Mouse (Mus musculus): Measurements from ENCODE around the gene Enpp6.

Gene Enpp6

DNA sequence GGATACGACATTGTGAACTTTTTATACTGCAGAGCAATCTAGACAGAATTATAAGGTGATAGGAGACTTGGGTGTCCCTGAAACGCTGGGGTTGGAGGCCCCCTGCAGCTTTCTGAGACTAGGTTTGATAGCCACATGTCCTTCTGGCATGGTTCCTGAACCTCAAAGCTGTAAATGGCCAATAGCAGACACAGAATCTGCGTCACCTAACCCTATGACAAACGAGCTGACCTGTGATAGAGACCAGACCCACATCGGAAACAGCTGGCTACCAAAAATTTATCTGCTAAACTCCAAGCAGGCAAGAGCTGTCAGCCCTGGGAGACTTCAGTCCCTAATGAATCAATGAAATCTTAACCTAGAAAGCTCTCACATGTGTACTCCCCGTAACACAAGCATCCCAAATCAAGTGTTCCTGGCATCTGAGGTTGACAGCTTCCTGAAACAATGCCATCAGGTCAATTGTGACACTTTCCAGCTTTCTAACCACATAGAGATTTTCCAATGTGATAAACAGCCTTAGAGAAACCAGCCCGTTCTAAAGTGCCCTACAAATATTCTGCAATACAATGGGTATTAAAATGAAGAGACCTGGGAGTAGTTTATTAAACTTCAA lies 74.5 kb downstream of the Enpp6 start:
- peak; percentile 52 for DNase-seq (ENCODE audit: low read depth, low spot score)

DNA sequence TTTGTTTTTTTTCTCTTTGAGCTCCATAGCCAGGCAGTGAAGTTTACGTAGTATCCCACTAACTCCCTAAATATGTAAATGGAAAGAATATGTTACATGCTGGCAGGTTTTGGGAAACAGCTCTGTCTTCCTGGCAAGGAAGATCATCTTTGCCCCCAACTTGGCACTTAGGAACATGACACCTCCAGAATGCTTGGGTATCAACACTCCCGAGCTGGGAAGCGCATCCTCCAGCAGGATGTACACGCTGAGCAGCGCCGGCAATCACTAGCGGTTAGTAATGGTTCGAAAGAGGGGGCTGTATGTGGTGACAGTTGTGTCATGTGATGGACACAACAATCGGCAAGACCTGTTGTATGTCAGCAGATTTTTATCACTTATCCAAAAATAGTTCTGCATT lies 80.4 kb downstream of the Enpp6 start:
- no peak for DNase-seq (ENCODE audit: low read depth, low spot score)

DNA sequence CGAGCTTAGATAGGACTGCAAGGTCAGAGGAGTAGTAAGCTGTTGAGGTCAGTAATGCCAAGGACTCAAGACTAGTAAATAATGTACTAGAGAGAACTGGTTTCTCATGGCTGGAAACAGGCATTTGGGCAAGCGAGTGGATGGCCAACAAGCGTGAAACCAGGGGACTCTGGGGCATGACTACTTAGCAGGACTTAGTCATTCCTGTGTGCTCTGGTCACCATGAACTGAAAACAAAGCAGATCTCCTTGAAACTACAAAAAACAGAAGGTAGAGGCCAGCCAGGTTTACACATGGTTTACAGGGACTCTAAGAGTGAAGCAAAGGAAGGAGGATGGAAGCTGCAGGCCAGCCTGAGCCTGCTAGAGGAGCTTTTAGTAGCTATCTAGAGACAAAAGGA lies 82.9 kb downstream of the Enpp6 start:
- no peak for DNase-seq (ENCODE audit: low read depth, low spot score)

GRCm38 (mm10) chr8:47072001-47072400 lies 85.3 kb downstream of the Enpp6 start:
- DNase-seq (ENCODE audit: low read depth, low spot score): no peak

- DNase-seq (ENCODE audit: low read depth, low spot score): no peak
These were observed 89.4 kb downstream of the Enpp6 start for GRCm38 (mm10) chr8:47075941-47076555.

GRCm38 (mm10) chr8:47080037-47080436 lies 93.3 kb downstream of the Enpp6 start:
- peak; percentile 38 for DNase-seq (ENCODE audit: low read depth, low spot score)

- DNase-seq (ENCODE audit: low read depth, low spot score): no peak
These were observed 95.7 kb downstream of the Enpp6 start for GRCm38 (mm10) chr8:47082201-47083027.

DNA sequence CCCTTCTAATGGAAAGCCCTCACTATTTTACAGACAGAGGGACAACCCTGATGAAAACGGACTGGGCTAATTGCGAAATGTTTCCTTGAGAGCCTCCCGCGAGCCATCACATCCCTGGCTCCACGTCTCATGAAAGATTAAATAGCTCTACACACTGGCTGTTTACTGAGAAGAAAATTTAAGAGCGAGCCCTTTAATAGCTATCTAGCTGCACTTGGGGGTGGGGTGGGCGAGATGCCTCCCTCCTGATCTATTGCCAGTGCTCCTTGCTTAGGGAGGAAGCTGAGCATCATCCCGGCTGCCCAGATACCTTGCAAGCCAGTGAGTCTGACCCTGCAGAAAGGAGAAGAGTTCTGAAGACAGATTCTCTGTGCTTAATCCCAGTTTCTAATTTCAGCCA lies 103.3 kb downstream of the Enpp6 start:
- no peak for DNase-seq (ENCODE audit: low read depth, low spot score)

DNA sequence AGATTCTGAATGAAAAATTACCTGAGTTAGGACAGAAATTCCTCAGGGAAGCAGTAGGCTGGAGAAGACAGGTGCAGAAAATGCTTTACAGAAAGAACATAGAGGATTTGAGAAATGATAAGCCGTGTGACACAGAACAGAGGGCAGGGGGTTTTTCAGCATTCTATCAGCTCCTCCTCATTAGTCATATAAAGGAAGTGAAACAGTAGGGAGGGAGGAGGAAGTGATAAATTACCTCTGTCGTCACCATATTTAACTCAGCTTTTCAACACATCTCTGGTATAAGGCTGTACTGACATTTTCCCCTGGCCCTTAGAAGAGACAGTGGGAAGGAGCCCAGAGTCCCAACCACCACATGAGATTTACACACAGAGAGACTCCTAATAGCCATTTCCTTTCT lies 118.9 kb downstream of the Enpp6 start:
- DNase-seq (ENCODE audit: low read depth, low spot score): peak; percentile 14

- DNase-seq (ENCODE audit: low read depth, low spot score): peak; percentile 29
These were observed 127.6 kb downstream of the Enpp6 start for GRCm38 (mm10) chr8:47114133-47114796.

DNA sequence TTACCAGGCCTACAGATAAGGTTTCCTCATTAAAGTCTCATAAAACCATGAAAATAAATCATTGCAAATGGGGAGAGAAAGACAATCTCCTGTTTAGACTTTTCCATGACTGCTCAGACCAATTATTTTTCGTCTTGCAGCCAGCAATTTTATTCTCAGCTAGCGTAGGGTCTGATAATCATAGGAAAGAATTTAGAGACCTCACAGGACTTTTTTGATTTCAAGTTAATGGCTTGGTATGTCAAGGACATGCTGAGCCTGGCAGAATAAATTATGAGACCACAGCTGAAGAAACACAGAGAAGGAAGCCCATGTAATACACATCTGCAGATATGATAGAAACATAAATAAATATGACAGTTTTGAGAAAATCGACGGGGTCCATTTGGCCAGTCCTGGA lies 130.6 kb downstream of the Enpp6 start:
- peak; percentile 35 for DNase-seq (ENCODE audit: low read depth, low spot score)

GRCm38 (mm10) chr8:47119895-47120294 lies 133.2 kb downstream of the Enpp6 start:
- DNase-seq (ENCODE audit: low read depth, low spot score): no peak

- no peak for DNase-seq (ENCODE audit: low read depth, low spot score)
These were observed 142.2 kb downstream of the Enpp6 start for GRCm38 (mm10) chr8:47128859-47129258.

DNA sequence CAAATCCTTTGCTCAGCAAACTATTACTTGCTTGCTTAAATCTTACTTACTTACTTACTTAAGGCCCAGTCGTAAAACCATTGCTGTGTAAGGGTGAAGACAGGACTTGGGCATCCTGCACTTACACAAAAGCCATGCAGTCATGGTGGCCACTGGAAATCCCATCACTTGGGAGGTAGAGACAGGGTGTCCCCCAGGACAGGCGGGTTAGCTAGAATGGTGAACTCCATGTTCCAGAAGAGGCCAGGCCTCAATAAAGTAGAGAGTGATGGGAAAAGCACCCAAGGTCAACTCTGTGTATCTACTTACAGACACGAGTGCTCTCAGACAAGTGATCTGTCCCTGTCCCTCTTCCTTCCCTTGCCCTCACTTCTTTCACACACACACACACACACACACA lies 146.7 kb downstream of the Enpp6 start:
- DNase-seq (ENCODE audit: low read depth, low spot score): no peak

- DNase-seq (ENCODE audit: low read depth, low spot score): peak; percentile 26
These were observed 148.0 kb downstream of the Enpp6 start for GRCm38 (mm10) chr8:47134736-47135135.

DNA sequence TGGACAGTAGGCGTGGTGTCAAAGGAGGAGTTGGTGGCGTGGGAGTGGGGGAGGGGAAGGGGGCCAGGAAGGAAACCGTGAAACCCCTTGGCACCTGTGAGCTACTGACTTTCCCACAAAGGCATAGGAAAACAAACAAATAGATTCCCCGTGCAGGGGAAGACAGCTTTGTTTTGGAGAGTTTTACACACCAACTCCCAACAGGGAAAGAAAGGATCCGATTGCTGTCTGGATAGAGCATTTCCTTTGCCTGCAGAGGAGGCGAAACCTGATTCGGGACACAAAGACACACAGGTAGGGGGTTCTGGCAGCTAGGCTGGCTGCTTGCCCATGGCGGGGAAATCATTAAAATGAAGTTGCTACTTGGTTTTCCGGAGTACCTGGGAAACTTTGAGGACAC lies 148.9 kb downstream of the Enpp6 start:
- no peak for DNase-seq (ENCODE audit: low read depth, low spot score)

GRCm38 (mm10) chr8:47136047-47136446 lies 149.4 kb downstream of the Enpp6 start:
- DNase-seq (ENCODE audit: low read depth, low spot score): no peak

DNA sequence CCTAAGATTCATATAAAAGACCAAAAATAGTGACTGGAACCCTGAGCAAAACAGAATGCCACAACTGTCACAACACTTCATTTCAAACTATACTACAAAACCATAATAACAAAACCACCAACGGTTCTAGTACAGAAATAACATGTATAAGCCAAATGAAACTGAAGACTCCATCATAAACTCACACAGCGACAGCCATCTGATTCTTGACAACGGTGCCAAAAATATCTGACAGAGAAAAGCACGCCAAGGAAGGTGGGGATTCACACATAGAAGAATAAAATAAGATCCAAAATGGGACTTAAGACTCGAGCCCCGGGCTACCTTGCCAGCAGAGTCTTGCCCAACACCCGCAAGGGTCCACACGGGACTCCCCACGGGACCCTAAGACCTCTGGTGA lies 158.6 kb downstream of the Enpp6 start:
- no peak for DNase-seq (ENCODE audit: low read depth, low spot score)
